Mouse (Mus musculus) retina, postnatal 1 day (tissue): ENCODE measurements around the gene Pga5.

Source experiments
- DNase-seq: peaks from one replicate; pipeline ENCODE4 v3.0.0-alpha.2; 2012

Gene Pga5

DNA sequence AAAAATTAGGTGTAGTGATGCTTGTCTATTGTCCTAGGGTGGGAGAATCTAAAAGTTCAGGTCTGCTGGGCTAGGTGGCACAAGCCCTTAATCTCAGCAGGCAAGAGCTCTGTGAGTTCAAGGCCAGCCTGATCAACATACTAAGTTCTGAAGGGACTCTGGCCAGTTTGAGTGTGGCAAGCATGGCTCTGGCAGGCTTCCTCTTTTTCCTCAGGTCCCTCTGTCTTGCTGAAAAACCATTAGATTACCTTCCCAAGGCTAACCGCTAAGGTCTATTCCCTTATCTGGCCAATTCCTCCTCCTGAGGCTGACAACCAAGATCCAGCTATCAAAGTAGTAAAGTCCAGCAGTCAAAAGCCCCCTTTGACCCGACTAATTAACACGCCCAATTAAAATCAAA, 15.2 kb downstream of the Pga5 start:
- DNase-seq = no peak

DNA sequence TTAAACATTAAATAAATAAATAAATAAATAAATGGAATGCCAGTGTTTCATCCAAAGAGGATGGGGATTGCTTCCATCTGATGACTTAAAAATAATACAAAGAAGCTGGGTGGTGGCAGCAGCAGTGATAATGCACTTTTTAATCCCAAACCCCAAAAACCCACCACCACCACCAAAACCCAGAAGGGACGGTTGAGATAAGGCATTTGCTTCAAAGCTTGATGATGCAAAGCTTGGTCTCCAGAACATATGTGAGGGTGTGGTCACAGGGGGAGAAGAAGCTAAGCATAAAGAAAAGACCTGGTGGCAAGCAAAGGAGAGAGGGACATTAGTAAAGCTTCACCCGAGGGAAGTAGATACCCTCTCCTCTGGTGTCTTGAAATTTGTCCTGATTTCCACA, 16.0 kb downstream of the Pga5 start:
- no peak for DNase-seq

DNA sequence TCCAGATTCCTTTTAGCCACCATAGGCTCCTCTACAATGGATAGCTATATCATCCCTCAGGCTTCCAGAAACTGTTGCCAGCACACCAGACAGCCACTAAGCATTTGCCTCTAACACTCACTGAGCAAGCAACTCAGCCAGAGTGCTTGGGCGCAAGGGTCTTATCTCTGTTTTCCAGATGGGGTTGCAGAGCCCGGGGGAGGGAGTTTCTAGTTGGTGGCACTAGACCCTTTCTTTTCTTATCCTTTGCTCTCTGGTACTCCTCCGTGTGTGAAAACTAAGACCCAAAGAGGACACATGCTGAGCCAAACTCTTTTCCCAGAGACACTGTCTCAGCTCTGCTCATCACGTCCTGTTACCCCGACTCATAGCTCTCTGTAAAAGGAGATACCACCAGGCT, 16.5 kb downstream of the Pga5 start:
- DNase-seq = no peak

DNA sequence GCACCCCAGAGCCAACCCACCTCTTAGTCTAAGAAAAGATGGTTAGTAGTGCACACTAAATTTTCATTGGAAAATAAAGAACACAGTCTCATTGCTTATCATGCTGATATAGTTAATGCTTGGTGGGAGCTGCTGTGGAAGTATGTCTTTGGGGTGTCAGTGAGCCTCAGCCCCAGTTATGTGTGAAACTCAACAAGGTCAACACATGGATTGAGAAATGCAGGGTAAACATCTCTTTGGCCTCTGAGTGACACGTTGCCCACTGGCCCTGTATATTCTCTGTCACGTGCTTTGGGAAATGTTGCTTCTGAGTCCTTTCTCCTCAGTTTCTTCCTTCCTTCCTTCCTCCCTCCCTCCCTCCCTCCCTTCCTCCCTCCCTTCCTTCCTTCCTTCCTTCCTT, 19.5 kb downstream of the Pga5 start:
- DNase-seq = no peak

DNA sequence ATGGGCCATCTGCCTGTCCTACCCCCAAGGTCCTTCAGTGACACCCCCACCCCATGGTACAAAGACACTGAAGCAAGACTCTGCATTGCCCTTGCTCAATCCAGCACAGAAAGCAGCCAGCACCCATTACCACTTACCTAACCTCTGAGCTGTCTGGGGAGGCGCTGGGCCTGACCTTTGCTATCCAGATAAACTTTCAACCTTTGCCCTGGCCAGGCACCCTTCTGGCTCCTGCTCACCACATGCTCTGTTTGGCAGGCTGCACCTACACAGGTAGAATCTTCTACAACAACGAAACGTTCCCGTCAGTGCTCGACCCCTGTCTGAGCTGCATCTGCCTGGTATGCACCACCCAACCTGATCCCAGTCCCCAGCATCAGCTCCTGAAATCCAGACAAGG, 20.1 kb downstream of the Pga5 start:
- no peak for DNase-seq

DNA sequence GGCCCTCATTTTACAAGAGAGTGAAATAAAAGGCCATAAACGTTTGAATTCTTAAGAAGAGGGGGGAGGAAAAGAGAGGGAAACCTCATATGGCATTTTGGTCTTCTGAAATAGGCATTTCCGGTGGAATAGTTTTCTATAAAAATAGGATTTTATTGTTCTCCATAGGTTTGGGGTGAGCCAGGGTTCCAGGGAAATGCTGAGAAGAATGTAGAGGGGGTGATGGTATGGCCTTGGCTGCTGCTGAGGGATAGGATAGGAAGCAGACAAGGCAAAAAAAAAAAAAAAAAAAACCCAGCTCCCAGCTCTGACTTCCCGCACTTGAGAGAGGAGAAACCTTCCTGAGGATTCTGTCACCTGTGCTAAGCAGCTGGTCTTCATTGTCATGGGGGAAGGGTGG, 21.8 kb downstream of the Pga5 start:
- no peak for DNase-seq

DNA sequence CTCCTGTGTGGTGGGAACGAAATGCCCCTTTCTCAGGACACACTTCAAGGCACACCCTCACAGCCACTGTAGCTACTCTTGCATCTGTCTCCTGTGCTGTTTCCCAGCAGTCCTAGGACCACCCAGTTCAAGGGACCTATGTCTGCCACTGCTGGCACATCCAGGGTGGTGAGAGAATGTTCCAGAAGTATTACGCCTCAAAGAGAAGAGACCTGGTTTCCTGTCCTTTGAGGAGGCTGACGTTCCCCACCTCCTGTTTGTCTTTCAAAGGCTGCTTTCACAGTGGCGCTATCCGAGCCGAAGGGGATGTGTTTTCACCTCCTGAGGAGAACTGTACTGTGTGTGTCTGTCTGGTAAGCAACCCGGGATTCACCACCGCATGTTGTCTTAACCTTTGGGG, 29.7 kb downstream of the Pga5 start:
- no peak for DNase-seq

DNA sequence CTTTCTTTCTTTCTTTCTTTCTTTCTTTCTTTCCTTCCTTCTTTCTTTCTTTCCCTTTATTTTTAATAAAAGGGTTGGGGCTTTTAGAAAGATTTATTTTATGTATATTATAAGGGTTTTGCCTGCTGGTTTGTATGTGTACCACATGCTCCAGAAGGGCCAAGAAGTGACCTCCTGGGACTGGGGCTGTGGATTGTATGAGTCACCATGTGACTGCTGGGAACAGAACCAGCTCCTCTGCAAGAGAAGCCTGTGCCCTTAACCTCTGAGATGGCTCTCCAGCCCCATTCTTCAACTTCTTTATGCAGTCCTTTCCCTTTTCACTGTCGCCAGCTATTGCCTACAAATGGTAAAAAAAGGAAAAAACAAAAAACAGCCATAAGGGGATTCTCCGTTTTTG, 32.3 kb downstream of the Pga5 start:
- DNase-seq = no peak

DNA sequence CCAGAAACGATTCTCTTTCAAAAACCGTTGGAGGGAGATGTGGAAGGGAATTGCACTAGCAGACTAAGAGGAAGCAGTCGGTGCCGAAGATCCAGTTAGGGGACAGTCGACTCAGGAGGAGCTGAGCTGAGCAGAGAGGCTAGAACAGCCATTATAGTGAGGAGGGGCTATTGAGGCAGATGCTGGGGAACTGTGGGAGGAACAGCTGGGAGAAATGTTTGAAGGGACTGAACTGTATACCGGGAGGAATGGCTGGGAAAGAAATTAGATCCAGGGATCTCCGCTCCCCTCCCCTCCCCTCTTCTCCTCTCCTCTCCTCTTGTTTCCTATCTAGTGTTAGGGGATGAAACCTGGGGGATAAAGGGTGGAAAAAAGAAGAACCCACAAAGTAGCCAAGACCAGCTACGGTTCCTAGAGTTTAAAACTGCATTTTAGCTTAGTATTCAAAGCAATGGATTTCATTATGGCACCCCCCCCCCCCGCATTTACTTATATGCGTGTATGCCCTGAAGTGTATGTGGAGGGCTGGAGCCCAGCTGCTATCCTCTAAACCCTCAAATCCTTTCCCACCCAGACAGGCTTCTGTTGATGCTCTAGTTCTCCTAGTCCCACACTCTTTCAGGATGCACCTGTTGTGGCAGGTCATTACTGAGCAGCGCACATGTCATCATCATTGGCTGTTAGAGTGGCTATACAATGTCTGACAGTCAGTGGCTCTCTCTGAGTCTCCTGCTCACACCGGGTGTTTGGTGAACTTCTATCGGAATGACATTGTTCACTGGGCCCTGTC, 37.1 kb downstream of the Pga5 start:
- DNase-seq = peak; percentile 11

DNA sequence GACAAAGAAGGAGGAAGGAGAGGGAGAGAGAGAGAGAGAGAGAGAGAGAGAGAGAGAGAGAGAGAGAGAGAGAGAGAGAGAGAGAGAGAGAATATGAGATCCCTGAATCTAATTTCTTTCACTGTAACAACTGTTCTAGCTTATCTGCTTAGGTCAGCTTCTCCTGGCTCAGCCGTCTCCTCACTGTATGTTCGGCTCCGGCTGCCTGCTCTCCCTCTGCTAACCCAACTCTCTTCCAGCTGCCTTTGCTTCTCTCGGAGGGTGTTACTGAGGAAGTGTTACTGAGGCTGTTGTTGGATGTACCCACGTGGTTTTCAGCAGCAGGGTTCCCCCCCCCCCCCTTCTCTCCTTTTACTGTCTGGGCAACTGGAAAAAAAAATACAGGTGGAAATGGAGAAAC, 37.8 kb downstream of the Pga5 start:
- peak; percentile 19 for DNase-seq

DNA sequence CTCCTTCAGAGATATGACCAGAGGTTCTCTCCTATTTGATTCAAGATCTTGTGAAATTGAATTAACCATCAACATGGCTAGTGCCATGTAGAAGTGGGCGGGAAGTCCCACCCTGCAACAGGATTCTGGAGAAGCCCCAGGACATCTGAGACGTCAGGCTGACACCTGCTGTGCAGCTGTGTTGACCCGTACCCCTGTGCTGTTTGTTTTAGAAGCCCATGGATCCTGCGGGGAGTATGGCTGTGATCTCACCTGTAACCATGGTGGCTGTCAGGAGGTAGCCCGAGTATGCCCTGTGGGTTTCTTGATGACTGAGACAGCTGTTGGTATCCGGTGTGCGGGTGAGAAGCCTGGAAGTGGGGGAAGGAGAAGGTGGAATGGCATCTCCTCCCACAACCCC, 40.0 kb downstream of the Pga5 start:
- DNase-seq = no peak

DNA sequence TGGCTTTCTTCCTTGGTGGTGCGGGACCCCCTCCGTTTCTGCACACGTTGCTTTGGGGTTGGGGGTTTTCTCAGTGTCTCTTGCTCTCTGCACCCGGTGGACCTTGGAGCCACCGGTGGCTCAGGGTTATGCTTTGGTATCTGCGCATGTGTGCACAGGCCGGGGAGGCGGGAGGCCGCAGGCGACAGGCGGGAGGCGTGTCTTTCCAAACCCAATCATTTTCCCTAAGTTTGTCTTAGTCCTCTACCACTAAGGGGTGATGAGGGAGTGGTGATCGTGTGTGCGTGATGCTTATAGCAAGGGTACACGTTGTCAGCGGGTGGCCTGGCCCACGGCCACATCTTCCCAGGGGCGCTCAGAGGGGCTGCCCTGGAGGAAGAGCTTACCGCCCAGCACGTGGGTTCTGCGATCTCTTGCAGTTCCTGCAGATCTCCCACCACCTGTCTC, 43.0 kb downstream of the Pga5 start:
- peak; percentile 68 for DNase-seq

DNA sequence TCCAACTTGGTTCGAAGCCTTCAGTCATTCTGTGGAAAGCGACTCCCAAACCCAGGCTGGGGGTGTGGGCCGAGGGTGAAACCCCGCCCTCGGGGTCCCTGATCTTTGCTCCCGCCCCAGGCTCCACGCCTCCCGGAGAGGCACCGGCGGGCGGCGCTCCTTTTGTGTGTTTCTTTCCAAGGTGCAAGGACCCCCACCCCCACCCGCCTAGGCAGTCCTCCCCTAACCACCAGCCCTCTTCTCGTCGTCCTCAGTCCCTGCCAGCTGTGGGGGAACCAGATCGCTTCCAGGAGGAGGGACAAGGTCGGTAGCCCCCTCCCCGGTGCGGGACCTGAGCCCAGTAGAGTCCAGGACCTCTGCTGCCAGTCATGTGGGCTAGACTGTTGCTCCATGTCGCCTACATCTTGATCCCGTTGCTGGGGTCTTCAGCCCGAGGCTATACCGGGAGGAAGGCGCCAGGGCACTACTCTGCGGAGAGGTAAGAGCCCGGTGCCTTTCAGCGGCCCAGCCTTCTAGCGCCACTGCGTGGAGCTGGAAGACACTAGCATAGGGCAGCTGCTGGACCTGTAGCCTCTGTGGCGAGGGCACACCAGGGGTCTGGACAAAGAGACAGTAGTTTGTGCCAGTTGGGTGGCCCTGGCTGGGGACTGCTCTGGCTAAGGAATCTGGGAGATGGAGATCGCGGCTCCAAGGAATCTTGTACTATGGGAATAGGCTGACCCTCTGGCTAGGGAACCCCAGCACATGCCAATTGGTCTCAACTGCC, 43.6 kb downstream of the Pga5 start, which contains the start of gene Vwce:
TSS of gene Vwce (plus strand) at position 108 of the 766 bp plus-strand sequence.
- peak; percentile 76 for DNase-seq
